Mouse (Mus musculus): ENCODE measurements around the gene Gm17428. TPM values are rescaled to one million over a fixed set of nuclear protein-coding genes. Genes with fewer than 3 reads are reported as not detected.
"Not testable (repeated sequence)": the region's sequence is repeated elsewhere in the genome, so short reads cannot be mapped to it uniquely, and the experiment has no call there.

The Gm17428 gene
- not detected in 2 replicates for polyA plus RNA-seq (2012; rRNA removed)

DNA sequence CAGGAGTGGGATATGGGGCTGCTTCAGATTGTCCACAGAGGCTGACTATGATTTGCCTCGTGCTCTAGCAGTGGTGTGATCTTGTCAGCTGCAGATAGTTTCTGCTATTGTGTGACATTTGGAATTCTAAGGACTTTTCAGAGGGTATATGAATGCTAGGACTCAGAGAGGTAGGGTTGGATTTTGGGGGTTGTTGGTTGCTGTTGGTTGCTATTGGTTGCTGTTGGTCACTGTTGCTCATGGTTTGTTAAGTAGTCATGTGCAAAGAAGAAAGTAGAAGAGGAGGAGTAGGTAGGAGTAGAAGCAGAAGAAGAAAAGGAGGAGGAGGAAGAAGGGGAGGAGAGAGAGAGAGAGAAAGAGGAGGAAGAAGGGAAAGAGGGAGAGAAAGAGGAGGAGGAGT, at the start of gene Gm17428:
Gene Gm17428 (plus strand): TSS at position 301 of the 400 bp plus-strand sequence.
- no peak for DNase-seq (ENCODE audit: low read depth)

DNA sequence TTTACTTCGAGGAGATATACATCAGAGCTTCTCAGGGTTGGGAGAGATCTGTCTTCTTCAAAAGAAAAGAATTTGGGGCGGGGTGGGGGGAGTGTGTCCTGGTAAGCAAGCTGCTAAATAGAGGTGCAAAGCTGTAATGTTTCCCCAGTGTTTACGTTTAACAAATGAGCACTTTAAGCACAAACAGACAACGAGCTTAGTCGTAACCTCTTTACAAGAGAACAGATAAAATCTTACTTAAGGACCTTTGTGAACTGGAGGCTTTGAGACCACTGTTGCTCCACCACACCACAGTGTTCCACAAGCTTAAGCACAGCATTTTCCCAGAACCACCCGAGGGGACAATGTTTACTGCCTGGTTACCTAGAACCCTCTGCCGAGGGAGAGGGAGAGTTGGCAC, 49.4 kb upstream of the Gm17428 start:
- DNase-seq (ENCODE audit: low read depth): no peak

DNA sequence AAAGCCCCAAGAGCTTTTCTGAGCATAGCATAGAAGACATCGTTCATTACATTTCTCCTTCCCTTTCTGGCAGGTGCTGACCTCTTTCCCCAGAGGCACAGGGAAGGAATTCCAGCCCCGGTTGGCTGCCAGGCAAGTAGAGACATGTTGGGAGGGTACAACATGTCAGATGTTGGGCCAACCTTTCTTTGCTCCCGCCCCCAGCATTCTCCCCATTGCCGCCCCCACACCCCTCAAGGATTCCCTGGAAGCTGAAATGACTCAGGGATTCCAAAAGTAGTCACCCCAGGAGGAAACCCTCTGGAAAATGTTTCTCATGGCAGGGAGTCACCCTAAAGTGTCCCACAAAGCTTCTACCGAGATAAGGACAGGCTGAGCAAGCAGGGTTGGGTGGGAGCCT, 46.9 kb upstream of the Gm17428 start:
- no peak for DNase-seq (ENCODE audit: low read depth)

DNA sequence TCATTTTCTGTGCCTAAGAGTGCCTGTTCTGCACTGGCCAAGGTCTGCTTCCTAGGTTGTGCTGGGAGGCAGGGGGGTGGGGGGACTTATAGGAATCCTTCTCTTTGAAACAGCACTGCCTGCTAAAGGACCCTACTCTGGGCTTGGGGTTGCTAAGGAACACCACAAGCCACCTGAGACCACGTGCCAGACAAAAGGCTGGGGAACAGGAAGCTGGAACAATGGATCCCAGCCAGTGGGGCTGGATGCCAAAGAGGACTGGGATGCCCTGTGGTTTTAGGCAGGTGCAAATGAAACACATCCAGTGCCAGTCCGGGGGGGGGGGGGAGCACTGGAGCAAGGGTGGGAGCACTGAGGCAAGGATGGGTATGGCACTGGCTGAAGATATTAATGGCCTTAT, 46.3 kb upstream of the Gm17428 start:
- DNase-seq (ENCODE audit: low read depth): no peak

DNA sequence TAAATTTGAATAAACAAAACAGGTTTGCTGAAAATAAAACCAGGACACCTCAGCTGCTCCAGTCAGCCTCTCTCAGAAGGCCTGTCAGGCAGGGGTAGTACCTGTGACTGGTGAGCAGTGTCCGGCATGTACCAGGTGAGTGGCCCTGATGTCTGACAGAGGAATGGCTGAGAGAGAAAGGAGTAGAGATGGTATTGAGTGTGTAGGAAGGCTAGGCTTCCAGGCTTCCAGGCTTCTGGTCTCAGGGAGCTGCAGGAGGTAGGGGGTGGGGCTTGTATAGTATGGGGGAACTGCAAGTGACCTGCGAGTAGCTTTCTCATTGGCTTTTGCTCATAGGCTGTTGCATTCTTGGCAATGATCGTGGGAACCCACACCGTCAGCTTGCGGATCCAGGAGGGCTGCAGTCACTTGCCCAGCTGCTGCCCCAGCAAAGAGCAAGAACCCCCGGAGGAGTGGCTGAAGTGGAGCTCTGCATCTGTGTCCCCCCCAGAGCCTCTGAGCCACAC, 44.0 kb upstream of the Gm17428 start, which contains the start of gene Il25:
Gene Il25 (plus strand): TSS at position 51 of the 506 bp plus-strand sequence.
- DNase-seq (ENCODE audit: low read depth): no peak

DNA sequence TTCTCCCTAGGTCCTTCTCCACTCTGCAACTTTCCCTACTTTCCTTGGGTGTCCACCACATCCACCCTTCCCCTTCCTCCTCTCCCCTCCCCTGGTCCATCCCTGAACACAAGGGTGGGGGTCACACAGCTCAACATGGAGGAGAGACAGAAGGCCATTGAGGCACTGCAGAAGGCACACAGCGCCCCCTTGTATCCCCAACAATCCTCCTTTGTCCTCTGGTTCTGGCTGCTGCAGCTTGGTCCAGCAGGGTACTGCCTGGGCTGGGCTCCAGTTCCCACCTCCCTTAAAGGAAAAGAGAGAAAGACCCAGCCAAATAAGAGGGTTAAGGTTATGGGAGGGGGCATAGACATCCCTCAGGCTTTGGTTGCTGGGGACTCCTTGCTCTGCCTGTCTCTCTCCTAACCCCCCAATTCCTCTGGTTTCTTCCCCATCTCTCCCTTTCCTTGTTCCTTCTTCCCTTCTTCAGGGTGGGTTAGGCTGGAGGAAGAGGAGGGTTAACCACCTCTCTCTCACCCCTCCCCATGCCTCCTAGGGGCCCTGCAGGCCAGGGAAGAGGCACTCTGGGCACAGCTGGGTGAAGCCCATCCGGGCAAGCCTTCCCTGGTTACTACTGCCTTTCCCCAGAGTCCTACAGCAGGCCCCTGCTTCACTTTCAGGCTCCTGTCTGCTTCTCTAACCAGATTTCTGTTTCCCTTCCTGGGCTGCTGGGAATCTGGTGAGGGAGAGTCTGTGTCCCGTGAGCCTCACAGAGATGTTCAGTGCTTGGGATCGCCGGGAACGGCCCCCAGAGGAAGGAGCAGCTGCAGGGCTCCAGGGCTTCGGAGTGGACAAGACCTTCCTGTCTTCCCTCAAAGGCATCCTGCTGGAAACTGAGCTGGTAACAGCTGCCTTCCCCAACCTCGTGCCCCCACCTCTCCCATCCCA, 40.6 kb upstream of the Gm17428 start, which contains the start of gene Cmtm5:
Gene Cmtm5 (plus strand): TSS at position 358 of the 927 bp plus-strand sequence.
- no peak for DNase-seq (ENCODE audit: low read depth)

DNA sequence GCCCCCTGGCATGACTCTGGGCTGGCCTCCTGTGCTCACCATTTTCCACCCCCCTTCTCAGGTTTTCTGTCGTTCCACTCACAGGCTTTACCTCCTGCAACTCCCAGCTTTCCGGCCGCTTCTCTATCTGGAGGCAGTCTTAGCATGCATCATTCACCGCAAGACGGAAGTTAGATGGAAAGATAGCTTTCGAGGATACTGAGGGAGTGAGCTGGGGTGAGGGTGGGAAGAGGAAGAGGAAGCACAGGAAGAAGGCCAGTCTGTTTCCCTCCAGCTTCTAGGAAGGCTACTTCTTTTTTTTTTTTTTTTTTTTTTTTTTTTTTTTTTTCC, 39.9 kb upstream of the Gm17428 start:
- no peak for DNase-seq (ENCODE audit: low read depth)

DNA sequence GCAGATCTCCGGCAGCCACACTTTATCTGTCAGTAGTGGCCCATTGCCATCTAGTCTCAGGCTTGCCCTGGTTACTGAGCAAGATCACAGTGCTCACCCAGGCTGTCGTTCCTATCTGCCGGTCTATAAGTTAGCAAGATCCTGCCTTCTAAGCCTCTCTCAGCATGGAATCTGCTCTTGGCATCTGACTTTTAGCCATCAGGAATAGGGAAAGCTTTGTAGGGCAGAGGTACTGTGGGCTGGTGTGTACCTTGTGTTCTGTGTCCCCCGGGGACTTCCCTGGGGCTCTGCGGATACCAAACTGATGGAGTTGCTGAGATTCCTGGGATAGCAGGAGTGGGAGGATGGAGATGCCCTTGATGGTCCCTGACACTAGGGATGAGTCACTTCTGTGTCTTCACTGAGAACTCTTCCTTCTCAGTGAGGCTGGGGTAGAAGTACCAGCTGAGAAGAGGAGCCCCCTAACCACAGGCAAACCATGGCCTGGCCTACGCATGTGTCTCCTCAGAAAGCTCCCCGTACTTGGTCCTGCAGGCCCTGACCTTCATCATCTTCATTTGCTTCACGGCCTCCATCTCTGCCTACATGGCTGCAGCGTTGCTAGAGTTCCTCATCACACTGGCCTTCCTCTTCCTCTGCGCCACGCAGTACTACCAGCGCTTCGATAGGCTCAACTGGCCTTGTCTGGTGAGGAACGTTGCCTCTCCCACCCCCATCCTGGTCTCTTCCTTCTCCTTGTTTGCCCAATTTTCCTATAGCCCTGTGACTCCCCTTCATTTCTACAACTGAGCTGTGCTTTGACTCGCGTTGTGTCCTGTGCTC, 39.2 kb upstream of the Gm17428 start:
- DNase-seq (ENCODE audit: low read depth): no peak

DNA sequence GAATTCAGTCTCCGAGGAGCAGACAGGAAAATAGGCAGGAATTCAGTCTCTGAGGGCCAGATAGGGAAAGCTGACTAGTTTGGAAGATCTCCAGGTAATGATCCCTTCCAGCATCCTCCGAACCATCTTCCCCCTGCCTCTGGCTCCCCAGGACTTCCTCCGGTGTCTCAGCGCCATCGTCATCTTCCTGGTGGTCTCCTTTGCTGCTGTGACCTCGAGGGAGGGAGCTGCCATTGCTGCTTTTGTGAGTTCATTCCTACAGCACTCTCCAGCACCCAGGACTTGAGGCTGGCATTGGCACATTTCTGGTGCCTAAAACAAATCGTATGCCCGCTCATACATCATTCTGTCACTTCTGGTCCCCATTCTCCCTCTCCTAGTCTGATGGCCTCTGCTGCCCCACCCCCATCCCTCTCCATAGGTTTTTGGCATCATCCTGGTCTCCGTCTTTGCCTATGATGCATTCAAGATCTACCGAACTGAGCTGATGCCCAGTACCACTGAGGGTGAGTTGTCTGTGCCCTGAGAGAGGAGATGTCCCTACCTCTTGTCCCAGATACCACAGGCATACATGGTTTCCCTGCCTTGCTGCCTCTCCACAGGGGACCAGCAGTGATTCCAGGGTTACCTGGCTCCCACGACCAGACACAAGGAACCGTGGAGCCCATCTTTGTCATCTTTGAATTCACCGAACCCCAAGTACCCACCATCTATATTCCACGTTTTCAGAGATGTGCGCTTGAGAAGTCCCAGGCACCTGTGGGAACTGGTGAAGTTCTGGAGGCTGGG, 38.1 kb upstream of the Gm17428 start:
- DNase-seq (ENCODE audit: low read depth): no peak

DNA sequence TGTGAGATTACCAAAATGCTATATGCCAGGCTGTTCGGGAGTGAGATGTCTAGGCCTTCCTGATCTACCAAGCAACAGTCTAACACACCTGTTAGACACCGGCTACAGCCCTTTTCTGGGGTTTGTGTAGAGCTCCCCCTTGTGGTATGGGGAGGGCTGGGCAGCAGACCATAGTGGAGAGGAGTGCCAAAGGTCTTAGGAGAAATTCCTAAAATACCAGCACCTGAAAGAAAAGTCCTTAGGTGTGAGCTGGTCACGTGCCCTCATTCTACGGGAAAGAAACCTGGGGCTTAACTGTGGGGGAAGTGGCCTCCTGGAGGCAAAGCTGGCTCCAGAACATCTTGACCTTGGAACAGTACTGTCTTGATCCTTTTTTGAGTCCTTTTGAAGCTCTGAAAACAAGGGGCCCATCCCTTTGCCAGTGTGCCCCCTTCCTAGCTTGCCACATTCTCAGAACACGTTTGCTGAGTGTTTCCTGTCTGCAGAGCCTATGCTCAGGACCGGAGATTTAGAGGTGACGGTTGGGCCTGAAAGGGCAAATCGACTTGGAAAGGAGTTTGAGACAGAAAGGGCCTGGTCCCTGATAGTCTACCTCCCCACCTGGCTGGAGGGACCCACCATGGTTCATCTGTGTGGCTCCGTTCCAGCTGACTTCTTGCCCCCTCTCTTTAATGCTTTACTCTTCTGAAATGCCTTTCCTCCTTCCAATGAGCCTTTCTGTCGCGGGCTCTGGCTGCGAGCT, 37.1 kb upstream of the Gm17428 start:
- DNase-seq (ENCODE audit: low read depth): no peak

DNA sequence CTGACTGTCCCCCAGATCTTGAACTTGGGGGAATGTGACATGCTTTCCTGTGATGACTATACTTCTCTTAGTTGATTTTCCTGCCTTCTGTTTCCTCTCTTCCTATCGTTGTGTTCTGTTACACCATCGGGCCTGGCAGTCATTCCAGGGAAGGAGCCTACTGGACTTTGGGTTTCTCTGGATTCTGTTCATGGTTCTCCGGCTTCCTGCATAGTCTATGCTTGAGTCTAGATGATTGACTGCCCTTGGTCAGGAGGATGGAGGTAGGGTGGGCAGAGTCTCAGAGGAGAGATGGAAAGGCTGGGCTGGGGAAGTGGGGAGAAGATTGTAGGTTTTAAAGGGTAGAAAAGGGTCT, 36.6 kb upstream of the Gm17428 start:
- no peak for DNase-seq (ENCODE audit: low read depth)

DNA sequence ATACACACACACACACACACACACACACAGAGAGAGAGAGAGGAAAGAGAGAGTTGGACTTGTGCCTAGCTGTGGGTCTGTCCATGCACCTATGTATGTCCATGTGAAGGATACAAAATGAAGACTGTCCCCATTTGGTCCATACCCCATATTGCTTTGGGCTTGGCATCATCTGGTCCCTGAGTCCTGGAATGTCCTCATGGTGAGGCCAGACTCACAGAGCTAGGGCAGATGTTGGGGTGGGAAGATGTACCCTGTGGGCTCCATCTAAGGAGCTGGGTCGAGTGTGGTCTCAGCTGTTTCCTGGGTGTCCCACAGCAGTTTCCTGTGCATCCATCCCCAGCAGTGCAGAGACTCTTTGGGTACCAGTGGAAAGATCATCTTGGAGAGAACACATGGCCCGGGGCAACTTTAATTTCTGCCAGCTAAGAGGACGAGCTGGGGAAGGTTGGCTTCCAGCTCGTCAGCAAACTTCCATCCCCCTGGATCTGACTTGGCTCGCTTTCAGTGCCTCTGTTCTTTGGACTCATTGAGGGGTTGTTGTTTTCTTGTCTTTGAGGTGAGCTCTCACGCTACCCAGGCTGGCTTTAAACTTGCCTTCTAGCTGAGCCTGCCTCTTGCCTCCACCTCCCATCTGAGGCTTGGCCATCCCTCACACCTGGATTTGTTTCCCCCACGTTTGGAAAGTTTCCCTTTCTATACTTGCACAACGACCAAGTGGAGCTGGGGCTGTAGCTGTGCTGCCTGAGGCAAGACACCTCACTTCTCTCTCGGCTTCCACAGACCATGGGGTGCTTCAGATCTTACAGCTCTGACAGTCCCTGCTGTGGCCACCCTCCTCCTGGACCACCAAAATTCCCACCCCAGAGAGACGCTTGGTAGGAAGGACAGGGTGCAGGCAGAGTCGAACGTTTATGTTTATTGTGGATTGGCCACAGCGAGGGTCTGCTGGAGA, 35.4 kb upstream of the Gm17428 start:
- DNase-seq (ENCODE audit: low read depth): no peak

DNA sequence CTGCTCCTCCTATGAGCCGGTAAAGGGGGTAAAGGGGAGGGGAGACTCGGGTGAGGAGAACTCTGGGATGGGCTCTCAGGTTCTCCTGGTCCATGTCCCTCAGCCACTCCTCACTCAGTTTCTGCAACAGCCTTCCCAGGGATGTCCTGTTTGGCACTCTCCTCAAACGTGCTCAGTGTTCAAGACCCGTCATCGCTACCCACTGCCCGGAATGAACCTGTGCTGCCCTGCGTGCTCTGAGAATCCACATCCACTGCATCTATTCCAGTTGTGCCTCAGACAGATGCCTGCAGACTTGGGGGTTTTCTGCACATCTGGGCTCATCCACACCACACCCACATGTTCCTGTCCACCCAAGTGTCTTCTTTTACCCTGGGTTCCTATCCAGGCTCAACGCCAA, 34.3 kb upstream of the Gm17428 start:
- DNase-seq (ENCODE audit: low read depth): no peak

DNA sequence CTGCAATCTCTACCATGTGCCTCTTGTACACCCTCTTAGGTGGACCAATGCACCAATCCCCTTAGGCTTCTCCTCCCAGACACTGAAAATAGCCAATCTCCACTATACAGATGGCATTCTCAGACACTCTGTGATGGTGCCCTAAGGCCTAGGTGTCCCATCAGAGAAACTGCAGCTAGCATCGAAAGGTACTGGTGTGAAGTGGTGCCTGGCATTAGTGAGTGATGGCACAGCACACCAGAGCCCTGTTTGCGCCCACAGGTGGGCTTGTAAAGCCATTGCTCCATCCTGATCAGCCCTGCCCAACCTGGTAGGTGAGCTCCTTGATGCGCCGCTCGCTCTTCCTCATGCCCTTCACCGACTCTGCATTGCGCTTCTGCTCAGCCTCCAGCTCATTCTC, 32.8 kb upstream of the Gm17428 start:
- no peak for DNase-seq (ENCODE audit: low read depth)

DNA sequence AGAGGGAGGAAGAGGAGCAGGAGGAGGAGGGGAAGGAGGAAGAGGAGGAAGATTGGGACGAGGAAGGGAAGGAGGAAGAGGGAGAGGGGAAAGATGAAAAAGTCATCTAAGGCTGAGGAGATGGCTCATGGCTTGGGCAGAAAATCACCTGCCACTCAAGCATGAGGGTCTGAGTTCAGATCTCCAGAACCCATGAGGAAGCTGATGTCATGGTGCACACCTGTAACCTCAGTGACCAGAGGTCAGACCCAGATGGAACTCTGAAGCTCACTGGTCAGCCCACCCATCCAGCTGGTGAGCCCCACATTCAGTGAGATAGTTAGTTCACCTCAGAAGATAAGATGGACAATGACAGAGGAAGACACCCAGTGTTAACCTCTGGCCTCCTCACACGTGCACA, 31.8 kb upstream of the Gm17428 start:
- no peak for DNase-seq (ENCODE audit: low read depth)

DNA sequence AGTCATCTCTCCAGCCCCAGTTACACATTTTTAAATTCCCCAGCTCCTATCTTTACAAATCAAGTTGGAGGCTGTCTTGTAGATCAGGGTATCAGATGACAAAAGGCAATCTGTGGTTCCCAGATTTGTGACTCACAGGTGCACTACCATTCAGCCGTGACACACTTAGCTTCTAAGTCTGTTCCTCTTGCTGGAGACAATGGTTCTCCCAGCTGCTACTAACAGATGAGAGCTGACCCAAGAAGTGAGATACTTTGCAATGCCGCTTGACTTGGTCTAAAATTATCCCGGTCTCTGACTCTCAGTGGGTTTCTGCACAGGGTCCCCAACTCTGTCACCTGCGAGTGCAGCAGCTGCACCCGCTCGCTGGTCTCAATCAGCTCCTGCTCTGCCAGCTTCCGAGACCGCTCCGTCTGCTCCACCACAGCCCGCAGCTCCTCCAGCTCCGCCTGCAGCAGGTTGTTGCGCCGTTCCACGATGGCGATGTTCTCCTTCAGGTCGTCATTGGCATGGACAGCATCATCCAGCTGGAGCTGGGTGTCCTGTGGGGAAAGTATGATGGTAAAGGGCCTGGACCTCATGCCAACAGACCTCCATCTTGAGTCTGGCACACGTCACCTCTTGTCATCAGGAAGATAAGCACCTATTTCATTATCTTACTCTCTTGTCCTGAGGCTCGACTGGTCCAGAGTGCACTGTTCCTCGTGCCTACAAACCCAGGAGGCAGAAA, 30.6 kb upstream of the Gm17428 start:
- DNase-seq (ENCODE audit: low read depth): no peak

DNA sequence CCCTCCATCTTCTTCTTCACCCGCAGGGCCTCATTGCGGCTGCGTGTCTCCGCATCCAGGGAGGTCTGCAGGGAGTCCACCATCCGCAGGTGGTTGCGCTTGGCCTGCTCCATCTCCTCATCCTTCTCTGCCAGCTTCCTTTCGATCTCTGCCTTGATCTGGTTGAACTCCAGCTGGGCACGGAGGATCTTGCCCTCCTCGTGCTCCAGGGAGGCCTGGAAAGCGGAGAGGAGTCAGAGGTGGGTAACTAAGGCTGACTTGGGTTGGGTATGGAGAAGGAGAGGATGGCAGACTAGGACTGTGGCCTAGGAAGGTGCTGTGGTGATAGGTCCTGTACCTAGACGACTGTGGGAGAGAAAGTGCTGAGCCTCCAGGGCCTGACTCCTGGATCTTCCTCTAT, 29.7 kb upstream of the Gm17428 start:
- DNase-seq (ENCODE audit: low read depth): not testable (repeated sequence)

DNA sequence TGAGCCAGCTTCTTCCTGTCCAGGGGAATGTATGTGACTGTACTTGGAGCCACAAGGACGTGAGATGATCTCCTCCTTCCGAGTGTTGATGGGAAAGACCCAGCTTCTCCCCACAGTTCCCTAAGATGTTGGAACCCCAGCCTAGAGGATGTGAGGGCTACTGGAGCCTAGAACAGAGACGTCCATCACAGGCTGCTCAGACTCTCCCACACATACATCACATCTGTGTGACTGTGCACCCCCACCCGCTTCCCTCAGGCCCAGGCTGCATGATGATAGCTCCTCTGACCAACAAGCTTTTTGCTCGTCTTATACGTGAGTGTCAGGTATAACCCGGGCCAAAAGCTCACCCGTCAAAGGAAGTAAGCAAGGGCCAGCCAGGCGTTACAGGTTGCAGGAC, 28.0 kb upstream of the Gm17428 start:
- DNase-seq (ENCODE audit: low read depth): no peak

DNA sequence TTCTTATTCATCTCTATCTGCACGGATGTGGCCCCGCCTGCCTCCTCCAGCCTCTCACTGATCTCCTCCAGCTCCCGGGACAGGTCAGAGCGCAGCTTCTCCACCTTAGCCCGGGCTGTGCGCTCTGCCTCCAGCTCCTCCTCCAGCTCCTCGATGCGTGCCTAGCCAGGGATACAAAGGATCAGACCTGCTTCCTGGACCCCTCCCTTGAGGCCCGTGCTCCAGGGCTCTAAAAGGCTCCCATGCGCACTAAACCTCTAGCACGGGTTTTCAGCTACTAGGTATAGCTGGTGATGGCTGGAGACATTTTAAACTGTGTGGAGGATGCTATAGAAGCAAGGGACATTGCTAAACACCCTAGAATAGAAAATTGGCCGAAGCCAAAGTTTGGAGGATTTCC, 26.2 kb upstream of the Gm17428 start:
- DNase-seq (ENCODE audit: low read depth): no peak
